Mouse (Mus musculus) embryonic fibroblast, embryonic 13.5 days (primary cell): ENCODE data around the gene Kcnq5.

Source experiments
- CTCF ChIP-seq: IDR thresholded peaks from 2 replicates; pipeline ENCODE4 v1.5.1; 2011; ENCODE audit warnings: mild to moderate bottlenecking, control low read depth, low read length, moderate library complexity, borderline replicate concordance; ENCODE audit not compliant: insufficient read depth
- POLR2A ChIP-seq: IDR thresholded peaks from 2 replicates; pipeline ENCODE4 v1.6.1; 2011; ENCODE audit warnings: low read depth, mild to moderate bottlenecking, control low read depth, low read length, moderate library complexity

GRCm38 (mm10) chr1:21660840-21661239 is 300.9 kb downstream of the Kcnq5 start:
- TF ChIP-seq POLR2A, result no peak
- no peak for TF ChIP-seq CTCF
